Mouse (Mus musculus) WW6 (cell line): ENCODE measurements around the gene Hoxb6.

Experiments used
- DNase-seq: peaks from one replicate; pipeline ENCODE4 v3.0.0-alpha.2; 2013; ENCODE audit warnings: low read depth, low spot score

Hoxb6 gene

GRCm38 (mm10) chr11:96334998-96335397 is 42.7 kb downstream of the Hoxb6 start:
- no peak for DNase-seq

GRCm38 (mm10) chr11:96336597-96336996 is 44.3 kb downstream of the Hoxb6 start:
- no peak for DNase-seq

GRCm38 (mm10) chr11:96337026-96337425 is 44.8 kb downstream of the Hoxb6 start:
- no peak for DNase-seq

- DNase-seq: no peak
Measured at GRCm38 (mm10) chr11:96338957-96339855, 46.9 kb downstream of the Hoxb6 start.

GRCm38 (mm10) chr11:96340698-96341365 is 48.6 kb downstream of the Hoxb6 start:
- DNase-seq: no peak

- no peak for DNase-seq
Measured at GRCm38 (mm10) chr11:96341701-96342575, 49.7 kb downstream of the Hoxb6 start.

- no peak for DNase-seq
Measured at GRCm38 (mm10) chr11:96342576-96342930, 50.3 kb downstream of the Hoxb6 start.

GRCm38 (mm10) chr11:96343206-96343745 is 51.0 kb downstream of the Hoxb6 start:
- DNase-seq: no peak

GRCm38 (mm10) chr11:96344061-96344877 is 52.0 kb downstream of the Hoxb6 start:
- no peak for DNase-seq

- no peak for DNase-seq
Measured at GRCm38 (mm10) chr11:96344878-96345159, 52.5 kb downstream of the Hoxb6 start.

- DNase-seq: no peak
Measured at GRCm38 (mm10) chr11:96345220-96345892, 53.1 kb downstream of the Hoxb6 start.

GRCm38 (mm10) chr11:96345893-96346806 is 53.9 kb downstream of the Hoxb6 start:
- DNase-seq: no peak

GRCm38 (mm10) chr11:96346916-96347520 is 54.7 kb downstream of the Hoxb6 start:
- DNase-seq: no peak

GRCm38 (mm10) chr11:96347717-96348116 is 55.4 kb downstream of the Hoxb6 start:
- DNase-seq: no peak

GRCm38 (mm10) chr11:96348141-96348928 is 56.1 kb downstream of the Hoxb6 start:
- no peak for DNase-seq

- no peak for DNase-seq
Measured at GRCm38 (mm10) chr11:96348988-96349387, 56.7 kb downstream of the Hoxb6 start.

GRCm38 (mm10) chr11:96349491-96350340 is 57.4 kb downstream of the Hoxb6 start:
- no peak for DNase-seq
